Mouse (Mus musculus) heart, embryonic 16.5 days (tissue): ENCODE measurements around the gene Tm9sf1. TPM values are rescaled to one million over a fixed set of nuclear protein-coding genes. Genes with fewer than 3 reads are reported as not detected.

Experiments
- ATAC-seq: fragments of 200-750 bp; cut with Nextera tagmentation; replicated peaks from 2 replicates; pipeline ENCODE4 v1.8.0; 2017; ENCODE audit warnings: moderate number of reproducible peaks; ENCODE audit not compliant: insufficient read depth, low FRiP score; ENCODE audit errors: extremely low read depth
- H3K27ac ChIP-seq: fragments of 300-500 bp; sonication (generic); 2 replicates; pipeline ENCODE4 v1.5.1; 2014; ENCODE audit warnings: mild to moderate bottlenecking, low read length, control low read depth, moderate library complexity
- H3K27me3 ChIP-seq: fragments of 300-500 bp; sonication (generic); 2 replicates; pipeline ENCODE4 v1.6.1; 2014; ENCODE audit warnings: low read length, mixed read lengths; ENCODE audit not compliant: control insufficient read depth, insufficient read depth
- H3K36me3 ChIP-seq: fragments of 300-500 bp; sonication (generic); 2 replicates; pipeline ENCODE4 v1.6.1; 2014; ENCODE audit not compliant: control insufficient read depth, insufficient read depth
- H3K4me1 ChIP-seq: fragments of 300-500 bp; sonication (generic); 2 replicates; pipeline ENCODE4 v1.6.1; 2014; ENCODE audit warnings: low read length, mixed read lengths; ENCODE audit not compliant: control insufficient read depth, insufficient read depth
- H3K4me2 ChIP-seq: fragments of 300-500 bp; sonication (generic); 2 replicates; pipeline ENCODE4 v1.6.1; 2014; ENCODE audit warnings: low read depth, mild to moderate bottlenecking, control low read depth, low read length
- H3K4me3 ChIP-seq: fragments of 300-500 bp; sonication (generic); 2 replicates; pipeline ENCODE4 v1.5.1; 2014; ENCODE audit warnings: mild to moderate bottlenecking, control low read depth, low read length
- H3K9ac ChIP-seq: fragments of 300-500 bp; sonication (generic); 2 replicates; pipeline ENCODE4 v1.6.1; 2014; ENCODE audit warnings: low read length, control low read depth
- H3K9me3 ChIP-seq: fragments of 300-500 bp; sonication (generic); replicated peaks from 2 replicates; pipeline ENCODE4 v1.6.1; 2016; ENCODE audit warnings: low read length; ENCODE audit not compliant: control insufficient read depth
- WGBS: fragments of 180-500 bp; shearing (Covaris S2); extraction: QIAGEN DNeasy Blood & Tissue Kit; methylation state at CpG from one replicate; pipeline ENCODE4 v1.1.7; 2014; 5-methylcytosine and 5-hydroxymethylcytosine counted together
- polyA plus RNA-seq: library from polyadenylated mRNA; unstranded; fragments of >200 nt; fragmentation: Nextera tagmentation; extraction: Ambion mirVana; gene quantifications from 2 replicates; pipeline ENCODE4 v1.2.1, GENCODE M21; 2015

The Tm9sf1 gene
- polyA plus RNA-seq, 1 experiment from 2014 or later, result 99.0 TPM

DNA sequence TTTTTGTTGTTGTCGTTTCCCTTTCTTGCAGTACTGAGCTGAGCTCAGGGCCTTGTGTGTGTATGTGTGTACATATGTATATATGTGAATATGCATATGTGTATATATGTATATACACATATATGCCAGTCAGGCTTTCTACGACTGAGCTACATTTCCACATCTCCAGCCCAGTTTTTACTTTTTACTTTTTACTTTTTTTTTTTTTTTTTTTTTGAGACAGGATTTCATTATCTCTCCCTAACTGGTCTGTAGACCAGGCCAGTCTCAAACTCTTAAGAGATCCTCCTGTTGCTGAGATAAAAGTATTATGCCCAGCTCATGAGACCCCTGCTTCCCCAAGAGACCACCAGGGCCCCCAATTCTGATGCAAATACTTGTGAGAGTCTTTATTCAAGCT lies 26.8 kb downstream of the Tm9sf1 start:
- WGBS, result 84% methylated on average over 2 of the region's 2 CpGs
- Histone ChIP-seq H3K9me3 (no peaks in the 10 kb centered on the region), H3K27me3 (no peaks in the 10 kb centered on the region), H3K9ac (no peak overlapping the region), H3K4me2 (no peak overlapping the region), H3K4me3 (no peak overlapping the region), H3K36me3 (no peaks in the 10 kb centered on the region), H3K4me1 (peaks cover 10% of the 10 kb centered on the region), H3K27ac (no peak overlapping the region)
- ATAC-seq, result no peak

GRCm38 (mm10) chr14:55615876-55616275 lies 27.7 kb downstream of the Tm9sf1 start:
- Histone ChIP-seq H3K4me2 (no peak overlapping the region), H3K27me3 (no peaks in the 10 kb centered on the region), H3K36me3 (no peaks in the 10 kb centered on the region), H3K4me1 (peaks cover 10% of the 10 kb centered on the region), H3K27ac (no peak overlapping the region), H3K4me3 (no peak overlapping the region), H3K9ac (no peak overlapping the region), H3K9me3 (no peaks in the 10 kb centered on the region)
- 53% methylated on average over 2 of the region's 2 CpGs for WGBS
- no peak for ATAC-seq

DNA sequence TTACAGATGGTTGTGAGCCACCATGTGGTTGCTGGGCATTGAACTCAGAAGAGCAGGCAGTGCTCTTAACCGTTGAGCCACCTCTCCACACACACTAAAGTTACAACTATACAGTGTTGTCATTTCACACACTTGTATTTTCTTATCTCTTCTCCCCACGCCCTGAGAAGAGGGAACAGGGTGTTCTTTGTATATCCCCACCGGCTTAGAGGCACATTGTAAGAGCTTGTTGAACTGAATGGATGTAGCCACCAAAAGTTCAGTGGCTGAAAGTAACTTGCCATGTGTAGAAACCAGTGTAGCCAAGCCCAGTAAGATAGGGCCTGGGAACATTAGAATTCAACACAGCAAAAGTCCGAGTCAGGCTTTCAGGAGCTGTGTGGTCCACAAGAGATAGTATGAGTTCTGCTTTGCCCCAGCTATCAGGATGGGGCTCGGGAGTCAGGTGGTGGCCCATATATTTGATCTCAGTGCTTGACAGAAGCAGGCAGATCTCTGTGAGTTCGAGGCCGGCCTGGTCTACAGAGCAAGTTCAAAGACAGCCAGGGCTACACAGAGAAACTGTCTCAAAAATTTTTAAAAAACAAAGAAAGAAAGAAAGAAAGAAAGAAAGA lies 28.9 kb downstream of the Tm9sf1 start:
- no peak for ATAC-seq
- H3K4me3 ChIP-seq, result no peak overlapping the region
- H3K9ac ChIP-seq, result no peak overlapping the region
- H3K36me3 ChIP-seq, result 0 out of 2 replicates have a peak, but pooled peaks cover 2% of the 10 kb centered on the region
- H3K4me2 ChIP-seq, result no peak overlapping the region
- no peaks in the 10 kb centered on the region for H3K9me3 ChIP-seq
- peaks cover 10% of the 10 kb centered on the region for H3K4me1 ChIP-seq
- no peaks in the 10 kb centered on the region for H3K27me3 ChIP-seq
- WGBS, result 64% methylated on average over 7 of the region's 7 CpGs
- no peak overlapping the region for H3K27ac ChIP-seq

- no peak overlapping the region for H3K9ac ChIP-seq
- no peak overlapping the region for H3K27ac ChIP-seq
- H3K4me3 ChIP-seq, result no peak overlapping the region
- no peaks in the 10 kb centered on the region for H3K27me3 ChIP-seq
- peaks cover 7% of the 10 kb centered on the region for H3K4me1 ChIP-seq
- no peak overlapping the region for H3K4me2 ChIP-seq
- H3K36me3 ChIP-seq, result peaks cover 14% of the 10 kb centered on the region; the same call in 1 of the 2 replicates
- H3K9me3 ChIP-seq, result no peaks in the 10 kb centered on the region
- no peak for ATAC-seq
- WGBS, result 38% methylated on average over 6 of the region's 6 CpGs
Measured at GRCm38 (mm10) chr14:55613346-55613745, 30.3 kb downstream of the Tm9sf1 start.

DNA sequence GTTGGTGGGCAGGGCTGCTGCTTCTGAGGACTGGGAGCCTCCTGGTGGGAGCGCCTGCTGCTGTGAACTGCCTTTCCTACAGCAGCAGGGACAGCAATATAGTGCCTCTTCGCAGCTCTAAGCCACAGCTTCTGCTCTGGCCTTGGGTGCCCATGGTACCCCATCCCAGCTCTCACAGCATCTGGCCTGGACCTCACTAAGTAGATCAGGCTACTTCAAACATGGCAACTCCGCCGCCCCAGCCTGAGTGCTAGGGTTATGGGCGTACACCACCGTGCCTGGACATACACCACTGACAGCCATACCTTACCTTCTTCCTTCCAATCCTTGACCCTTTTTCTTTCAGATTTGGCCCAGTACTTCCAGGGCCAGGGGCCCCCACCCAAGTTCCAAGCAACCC lies 35.3 kb downstream of the Tm9sf1 start:
- ATAC-seq, result no peak
- 93% methylated on average over 6 of the region's 6 CpGs for WGBS
- H3K4me3 ChIP-seq, result no peak overlapping the region
- no peak overlapping the region for H3K27ac ChIP-seq
- H3K9ac ChIP-seq, result no peak overlapping the region
- H3K4me2 ChIP-seq, result no peak overlapping the region
- H3K27me3 ChIP-seq, result no peaks in the 10 kb centered on the region
- H3K4me1 ChIP-seq, result peaks cover 5% of the 10 kb centered on the region
- H3K9me3 ChIP-seq, result no peaks in the 10 kb centered on the region
- peaks cover 34% of the 10 kb centered on the region for H3K36me3 ChIP-seq

GRCm38 (mm10) chr14:55605743-55606459 lies 37.7 kb downstream of the Tm9sf1 start:
- no peak for ATAC-seq
- H3K4me1 ChIP-seq, result peaks cover 5% of the 10 kb centered on the region
- no peaks in the 10 kb centered on the region for H3K9me3 ChIP-seq
- no peak overlapping the region for H3K27ac ChIP-seq
- WGBS, result 82% methylated on average over 16 of the region's 16 CpGs
- H3K27me3 ChIP-seq, result no peaks in the 10 kb centered on the region
- H3K4me2 ChIP-seq, result no peak overlapping the region
- no peak overlapping the region for H3K9ac ChIP-seq
- peaks cover 51% of the 10 kb centered on the region for H3K36me3 ChIP-seq
- no peak overlapping the region for H3K4me3 ChIP-seq

- peaks cover 5% of the 10 kb centered on the region for H3K4me1 ChIP-seq
- peaks cover 53% of the 10 kb centered on the region for H3K36me3 ChIP-seq
- peak overlapping the region; percentile 80 for H3K4me2 ChIP-seq
- no peak overlapping the region; the same call in 1 of the 2 replicates for H3K27ac ChIP-seq
- no peak overlapping the region for H3K9ac ChIP-seq
- WGBS, result 92% methylated on average over 11 of the region's 11 CpGs
- ATAC-seq, result no peak
- H3K9me3 ChIP-seq, result no peaks in the 10 kb centered on the region
- H3K4me3 ChIP-seq, result peak overlapping the region; percentile 62
- no peaks in the 10 kb centered on the region for H3K27me3 ChIP-seq
Measured at GRCm38 (mm10) chr14:55604823-55605222, 38.8 kb downstream of the Tm9sf1 start.

DNA sequence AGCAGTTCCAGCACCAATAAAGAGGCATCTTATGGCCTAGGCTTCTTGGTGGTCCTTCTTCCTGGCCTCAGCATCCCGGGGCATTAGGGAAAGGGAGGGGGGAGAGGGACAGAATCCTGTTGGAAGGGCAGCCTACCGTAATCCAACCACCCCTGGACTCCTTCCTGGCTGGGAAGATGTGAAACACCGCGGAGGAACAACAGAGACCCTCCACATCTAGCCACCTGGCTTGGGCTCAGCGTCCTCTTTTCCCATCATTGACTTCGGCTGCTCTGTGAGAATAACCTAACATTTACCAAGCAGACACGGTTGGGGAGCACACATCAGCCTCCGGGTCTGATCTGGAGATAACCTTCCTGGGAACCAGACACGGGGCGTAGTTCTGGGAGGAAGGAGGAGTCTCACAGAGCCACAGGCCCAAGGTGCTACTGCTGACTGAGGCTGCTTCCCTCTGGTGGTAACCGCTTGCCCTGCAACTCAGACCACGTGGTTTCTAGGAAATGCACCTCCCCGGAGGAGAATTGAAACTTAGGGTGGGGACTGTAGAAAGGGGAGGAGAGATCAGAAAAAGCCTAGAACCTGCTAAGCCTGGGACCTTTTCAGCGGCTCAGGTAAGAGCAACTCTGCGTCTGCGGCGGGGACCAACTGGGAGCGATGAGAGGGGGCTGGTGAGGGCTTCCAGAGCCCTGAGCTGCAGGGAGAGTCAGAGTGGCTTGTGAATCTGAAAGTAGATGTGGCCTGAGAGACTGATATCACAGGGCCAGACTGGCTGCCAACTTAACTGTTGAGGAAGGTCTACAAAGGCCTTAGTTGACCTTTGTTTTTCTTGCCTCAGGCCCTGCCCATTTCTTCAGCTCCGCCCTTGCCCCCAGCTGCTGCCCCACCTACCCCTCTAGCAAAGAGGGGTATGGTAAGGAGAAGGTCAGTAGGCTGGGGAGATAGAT lies 39.7 kb downstream of the Tm9sf1 start:
- peak; percentile 90 for ATAC-seq
- peak overlapping the region; percentile 62 for H3K4me3 ChIP-seq
- H3K9me3 ChIP-seq, result no peaks in the 10 kb centered on the region
- 15% methylated on average over 19 of the region's 19 CpGs for WGBS
- H3K4me1 ChIP-seq, result peaks cover 5% of the 10 kb centered on the region
- H3K4me2 ChIP-seq, result peak overlapping the region; percentile 80
- H3K36me3 ChIP-seq, result peaks cover 53% of the 10 kb centered on the region
- H3K27me3 ChIP-seq, result no peaks in the 10 kb centered on the region
- H3K27ac ChIP-seq, result peak overlapping the region; percentile 88
- peak overlapping the region; percentile 76 for H3K9ac ChIP-seq
